24 mouse cellular contexts compared by ENCODE assay signal in the genomic region with DNA sequence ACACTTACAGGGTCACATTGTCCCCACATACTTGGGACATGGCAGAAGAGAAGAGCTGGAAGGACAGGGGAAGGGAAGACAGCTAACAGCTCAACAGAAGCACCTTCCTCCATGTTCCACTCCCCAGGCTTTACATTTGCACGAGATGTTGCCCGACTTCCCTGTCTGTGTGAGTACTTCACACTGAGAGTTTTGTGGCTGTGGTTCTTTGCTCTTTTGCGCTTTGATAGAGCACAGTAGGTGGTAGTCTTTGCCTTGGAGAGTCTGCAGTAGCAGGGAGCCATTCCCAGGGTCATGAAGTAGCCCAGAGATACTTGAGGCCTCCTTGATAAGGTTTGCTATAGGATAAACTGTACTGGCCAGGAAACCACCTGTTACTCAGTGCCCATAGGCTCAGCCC. TPM values are rescaled to one million over a fixed set of nuclear protein-coding genes. Genes with fewer than 3 reads are reported as not detected.
DNase-seq lines count a peak whose midpoint lies in the region; TF ChIP-seq lines count a peak whose summit lies in the region.
"Had no signal": no experiment of that assay in that cellular context is flagged by ENCODE, and none has a peak within 500 bp of the region (broad histone marks: within the 10 kb centered on the region; RNA-seq: fewer than 3 reads in every experiment).

No protein-coding gene starts in this region.

- intact Hi-C loops in heart, adult 2 months (cut with DNase I): no loop called here

- H3K4me3 ChIP-seq in heart, adult 2 months: no peak overlapping the region

- WGBS in heart, adult 2 months: 73% methylated on average over 3 of the region's 3 CpGs

- no peaks in the 10 kb centered on the region; the same call in 1 of the 2 replicates for H3K4me1 ChIP-seq in heart, adult 2 months (ENCODE audit: control insufficient read depth, insufficient read depth, low read length)

- peaks cover 2% of the 10 kb centered on the region for H3K79me2 ChIP-seq in heart, adult 2 months (replicated peaks; ENCODE audit: control insufficient read depth, insufficient read depth, low read length)

- H3K27me3 ChIP-seq in heart, adult 2 months (ENCODE audit: control insufficient read depth, insufficient read depth, low read length): no peaks in the 10 kb centered on the region
- H3K27me3 ChIP-seq: CH12.LX, Patski had no signal

- TF ChIP-seq EP300 in heart, adult 2 months (IDR thresholded peaks at IDR 0.05; ENCODE audit: insufficient read depth, low read depth, low read length): no peak

- H3K36me3 ChIP-seq in heart, adult 2 months (ENCODE audit: control insufficient read depth, insufficient read depth, low read length): no peaks in the 10 kb centered on the region

- DNase-seq in heart, adult 11 months: peak; percentile 70
- DNase-seq in heart, adult 2 months: no peak
- DNase-seq in R1 (ENCODE audit: low read depth, low spot score) (peak; percentile 70), ZHBTc4 (ENCODE audit: low read depth, low spot score) (peak; percentile 41)
- no peak for DNase-seq in lung, adult 18-20 months
- DNase-seq in kidney, postnatal 14 days: no peak
- DNase-seq: adrenal gland, adult 2 months; adrenal gland, adult 8-10 months; adrenal gland, postnatal 10 days; adrenal gland, postnatal 14 days; adrenal gland, postnatal 25 days; adrenal gland, postnatal 36 days; B cell, adult 2 months; cerebellum, adult 11 months; cerebellum, adult 11-12 months; cerebellum, adult 18-20 months; cerebellum, adult 2 months; cerebellum, adult 8-10 months had no signal

- TF ChIP-seq CTCF in heart, adult 2 months (IDR thresholded peaks at IDR 0.05): no peak

- no peak for TF ChIP-seq POLR2A in heart, adult 2 months (IDR thresholded peaks at IDR 0.05; ENCODE audit: insufficient read depth, low read depth, low read length)

- H3K9ac ChIP-seq in heart, adult 2 months (ENCODE audit: low read depth, low read length): no peak overlapping the region

- no peak overlapping the region for H3K27ac ChIP-seq in heart, adult 2 months

RNA-seq across cellular contexts. Expression of gene Msantd2, which starts 11.1 kb away (rescaled TPM):
- total RNA-seq in heart, adult 2 months (2021): 1 to 10 TPM; 6.4 to 7.1 TPM
- 10.7 and 12.8 TPM in 2 replicates for polyA plus RNA-seq in heart, adult 2 months (2012; rRNA removed)

RNA-seq across cellular contexts. Expression of gene Esam, which starts 27.7 kb away (rescaled TPM):
- 10 to 100 TPM; 58.5 to 81.3 TPM for total RNA-seq in heart, adult 2 months (2021)
- polyA plus RNA-seq in heart, adult 2 months (2012; rRNA removed): 77.1 and 87.2 TPM in 2 replicates
- total RNA-seq: G1E had no signal
- polyA plus RNA-seq: CD4-positive, CD25-positive, alpha-beta regulatory T cell, adult 4 months; G1E had no signal

RNA-seq across cellular contexts. Expression of gene Vsig2, which starts 38.9 kb away (rescaled TPM):
- 1 to 10 TPM; 2.5 to 4.9 TPM for total RNA-seq in heart, adult 2 months (2021)
- 16.0 and 21.1 TPM in 2 replicates for polyA plus RNA-seq in heart, adult 2 months (2012; rRNA removed)
- total RNA-seq: CH12.LX, MEL had no signal
- polyA plus RNA-seq: activated CD4-positive, CD25-positive, alpha-beta regulatory T cell, adult 4 months; CD4-positive, CD25-positive, alpha-beta regulatory T cell, adult 4 months; G1E had no signal

RNA-seq across cellular contexts. Expression of gene Nrgn, which starts 52.5 kb away (rescaled TPM):
- total RNA-seq in heart, adult 2 months (2021): 10 to 100 TPM in 1 of 2 experiments, 1 to 10 TPM in 1; 4.0 to 27.2 TPM
- 8.6 and 21.7 TPM in 2 replicates for polyA plus RNA-seq in heart, adult 2 months (2012; rRNA removed)

RNA-seq across cellular contexts. Expression of gene Siae, which starts 55.3 kb away (rescaled TPM):
- 1 to 10 TPM; 7.7 to 8.2 TPM for total RNA-seq in heart, adult 2 months (2021)
- polyA plus RNA-seq in heart, adult 2 months (2012; rRNA removed): 7.7 and 18.7 TPM in 2 replicates

Comparison
In these comparisons a context has a peak if more than half of its experiments do, and no peak if none do; other contexts are left out.
1. DNase-seq: peak in heart, adult 11 months (single experiment), R1 (single experiment) and ZHBTc4 (single experiment); none in heart, adult 2 months (0 of 2), lung, adult 18-20 months (0 of 2) and kidney, postnatal 14 days (single experiment).